Mouse (Mus musculus) myocyte (in vitro differentiated cells): ENCODE data around the gene Rps12-ps3. TPM values are rescaled to one million over a fixed set of nuclear protein-coding genes. Genes with fewer than 3 reads are reported as not detected.

Experiments used
- H3K27me3 ChIP-seq: one replicate; pipeline ENCODE4 v1.6.1; 2011; ENCODE audit not compliant: control insufficient read depth, insufficient read depth, insufficient read length
- H3K36me3 ChIP-seq: one replicate; pipeline ENCODE4 v1.6.1; 2011; ENCODE audit not compliant: control insufficient read depth, insufficient read depth
- H3K4me2 ChIP-seq: one replicate; pipeline ENCODE4 v1.6.1; 2011; ENCODE audit warnings: low read depth, control low read depth
- H3K4me3 ChIP-seq: one replicate; pipeline ENCODE4 v1.5.1; 2011; ENCODE audit warnings: mild to moderate bottlenecking, control low read depth, moderate library complexity
- H3K79me2 ChIP-seq: one replicate; pipeline ENCODE4 v1.6.1; 2011; ENCODE audit not compliant: control insufficient read depth, insufficient read depth
- H3ac ChIP-seq: one replicate; pipeline ENCODE4 v1.6.1; 2011; ENCODE audit not compliant: control insufficient read depth, insufficient read length
- CEBPB ChIP-seq: IDR thresholded peaks from 2 replicates; pipeline ENCODE4 v1.6.1; 2011; ENCODE audit warnings: mild to moderate bottlenecking, moderate library complexity; ENCODE audit not compliant: poor library complexity, insufficient read depth, severe bottlenecking
- E2F4 ChIP-seq: IDR thresholded peaks from one replicate; pipeline ENCODE4 v1.6.1; 2011; ENCODE audit warnings: mild to moderate bottlenecking, control low read depth, moderate library complexity; ENCODE audit not compliant: insufficient read depth
- MAX ChIP-seq: IDR thresholded peaks from one replicate; pipeline ENCODE4 v1.6.1; 2011; ENCODE audit warnings: low read depth, mild to moderate bottlenecking, control low read depth
- MYOD1 ChIP-seq, 3 experiments: IDR thresholded peaks; one replicate each; pipeline ENCODE4 v1.6.1; 2011; ENCODE audit warnings: control low read depth in 2 of 3, low read depth in 2 of 3, mild to moderate bottlenecking in 2 of 3, moderate library complexity in 1 of 3; ENCODE audit not compliant: insufficient read length in 2 of 3, control insufficient read depth in 1 of 3
- MYOG ChIP-seq, 3 experiments: IDR thresholded peaks; one replicate each; pipeline ENCODE4 v1.6.1; 2011; ENCODE audit warnings: control low read depth in 2 of 3, low read depth in 2 of 3, mild to moderate bottlenecking in 2 of 3; ENCODE audit not compliant: insufficient read length in 2 of 3, control insufficient read depth in 1 of 3, insufficient read depth in 1 of 3
- POLR2A ChIP-seq: IDR thresholded peaks from one replicate; pipeline ENCODE4 v1.6.1; 2011; ENCODE audit warnings: low read depth, mild to moderate bottlenecking, control low read depth, moderate library complexity; ENCODE audit not compliant: insufficient read length
- POLR2AphosphoS2 ChIP-seq: IDR thresholded peaks from one replicate; pipeline ENCODE4 v1.6.1; 2011; ENCODE audit warnings: low read depth, control low read depth; ENCODE audit not compliant: insufficient read length
- REST ChIP-seq: IDR thresholded peaks from one replicate; pipeline ENCODE4 v1.6.1; 2011; ENCODE audit warnings: mild to moderate bottlenecking, control low read depth, moderate library complexity; ENCODE audit not compliant: insufficient read depth, insufficient read length
- SRF ChIP-seq: IDR thresholded peaks from one replicate; pipeline ENCODE4 v1.6.1; 2011; ENCODE audit warnings: low read depth; ENCODE audit not compliant: control insufficient read depth, insufficient read length
- TCF12 ChIP-seq: IDR thresholded peaks from one replicate; pipeline ENCODE4 v1.6.1; 2011; ENCODE audit warnings: mild to moderate bottlenecking, control low read depth; ENCODE audit not compliant: poor library complexity, insufficient read depth, severe bottlenecking
- TCF3 ChIP-seq: IDR thresholded peaks from one replicate; pipeline ENCODE4 v1.6.1; 2011; ENCODE audit warnings: low read depth, control low read depth; ENCODE audit not compliant: insufficient read length
- USF1 ChIP-seq: IDR thresholded peaks from one replicate; pipeline ENCODE4 v1.6.1; 2011; ENCODE audit warnings: low read depth, mild to moderate bottlenecking, control low read depth, moderate library complexity
- polyA plus RNA-seq: library from polyadenylated mRNA; unstranded; fragments of >200 nt; fragmentation: generic; extraction: Trizol; gene quantifications from one replicate; pipeline ENCODE4 v1.2.1, GENCODE M21; 2012; ENCODE audit warnings: missing spikeins

Gene Rps12-ps3
- polyA plus RNA-seq, 1 experiment = 700 TPM

GRCm38 (mm10) chr19:59289042-59289441 lies 33.0 kb upstream of the Rps12-ps3 start:
- H3K27me3 ChIP-seq = no peaks in the 10 kb centered on the region
- H3K36me3 ChIP-seq = no peaks in the 10 kb centered on the region
- H3K4me2 ChIP-seq = no peak overlapping the region
- H3ac ChIP-seq = no peak overlapping the region
- TF ChIP-seq MYOD1 (IDR thresholded peaks at IDR 0.05; ENCODE audit: control insufficient read depth in 1 of 3, insufficient read length in 2 of 3, low read depth in 2 of 3) (no peak), SRF (no peak), POLR2A (no peak), REST (no peak), MYOG (IDR thresholded peaks at IDR 0.05; ENCODE audit: control insufficient read depth in 1 of 3, insufficient read depth in 1 of 3, insufficient read length in 2 of 3, low read depth in 2 of 3) (no peak), POLR2AphosphoS2 (no peak), MAX (no peak), TCF12 (no peak)
- no peak overlapping the region for H3K4me3 ChIP-seq
- no peaks in the 10 kb centered on the region for H3K79me2 ChIP-seq

DNA sequence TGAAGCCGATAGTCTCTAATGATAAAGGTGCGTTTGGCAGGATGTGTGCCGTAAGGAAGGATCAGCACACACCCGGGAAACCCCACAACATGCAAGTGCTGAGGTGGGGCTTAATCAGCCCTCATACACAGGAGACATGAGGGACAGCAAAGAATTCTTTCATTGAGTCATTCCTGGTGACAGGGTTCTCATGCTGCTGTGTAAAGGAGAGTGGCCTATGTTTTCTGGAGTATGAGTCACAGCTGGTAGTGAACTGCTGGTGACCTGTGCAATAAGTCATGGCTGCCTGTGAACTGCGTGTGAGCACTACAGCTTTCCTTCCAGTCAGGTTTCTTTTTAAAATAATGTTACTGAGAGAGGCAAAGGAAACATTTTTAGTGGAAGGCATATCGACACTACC lies 32.3 kb upstream of the Rps12-ps3 start:
- no peaks in the 10 kb centered on the region for H3K36me3 ChIP-seq
- H3K4me2 ChIP-seq = no peak overlapping the region
- no peaks in the 10 kb centered on the region for H3K79me2 ChIP-seq
- no peak overlapping the region for H3ac ChIP-seq
- no peak for TF ChIP-seq MYOG (IDR thresholded peaks at IDR 0.05; ENCODE audit: control insufficient read depth in 1 of 3, insufficient read depth in 1 of 3, insufficient read length in 2 of 3, low read depth in 2 of 3)
- TF ChIP-seq E2F4 = no peak
- no peak for TF ChIP-seq MAX
- TF ChIP-seq USF1 = no peak
- TF ChIP-seq MYOD1 (IDR thresholded peaks at IDR 0.05; ENCODE audit: control insufficient read depth in 1 of 3, insufficient read length in 2 of 3, low read depth in 2 of 3) = no peak
- TF ChIP-seq POLR2A = no peak
- TF ChIP-seq SRF = no peak
- no peak overlapping the region for H3K4me3 ChIP-seq
- H3K27me3 ChIP-seq = no peaks in the 10 kb centered on the region

GRCm38 (mm10) chr19:59292183-59292839 lies 29.8 kb upstream of the Rps12-ps3 start:
- H3K36me3 ChIP-seq = peaks cover 11% of the 10 kb centered on the region
- no peak overlapping the region for H3K4me2 ChIP-seq
- H3K27me3 ChIP-seq = no peaks in the 10 kb centered on the region
- H3K79me2 ChIP-seq = no peaks in the 10 kb centered on the region
- TF ChIP-seq POLR2AphosphoS2 = peak; percentile 38
- TF ChIP-seq TCF3 = no peak
- H3K4me3 ChIP-seq = no peak overlapping the region
- H3ac ChIP-seq = no peak overlapping the region

DNA sequence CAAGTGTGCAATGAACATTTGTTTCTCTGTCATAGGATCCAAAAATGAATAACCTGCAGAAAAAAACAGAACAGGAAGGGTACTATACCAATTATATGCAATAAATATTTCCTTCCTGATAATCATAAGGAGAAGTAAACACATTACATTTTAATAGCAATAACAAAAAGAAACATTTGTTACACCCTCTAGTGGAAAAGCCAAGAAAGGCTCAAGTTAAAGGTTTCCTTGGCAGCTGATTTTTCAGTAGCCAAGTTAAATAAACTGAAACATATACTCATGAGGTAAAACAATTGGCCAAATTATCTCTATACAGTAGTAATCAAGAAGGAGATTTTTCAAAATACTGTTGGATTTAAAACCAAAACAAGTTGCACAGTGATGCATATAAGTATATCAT lies 6.8 kb upstream of the Rps12-ps3 start:
- H3ac ChIP-seq = no peak overlapping the region
- H3K79me2 ChIP-seq = peaks cover 51% of the 10 kb centered on the region
- no peaks in the 10 kb centered on the region for H3K27me3 ChIP-seq
- TF ChIP-seq POLR2AphosphoS2 = no peak
- TF ChIP-seq CEBPB = no peak
- TF ChIP-seq POLR2A = no peak
- no peak for TF ChIP-seq SRF
- no peak for TF ChIP-seq USF1
- TF ChIP-seq TCF12 = no peak
- no peak for TF ChIP-seq E2F4
- no peak for TF ChIP-seq REST
- no peak for TF ChIP-seq MYOG (IDR thresholded peaks at IDR 0.05; ENCODE audit: control insufficient read depth in 1 of 3, insufficient read depth in 1 of 3, insufficient read length in 2 of 3, low read depth in 2 of 3)
- TF ChIP-seq MAX = no peak
- TF ChIP-seq TCF3 = no peak
- TF ChIP-seq MYOD1 (IDR thresholded peaks at IDR 0.05; ENCODE audit: control insufficient read depth in 1 of 3, insufficient read length in 2 of 3, low read depth in 2 of 3) = no peak
- no peak overlapping the region for H3K4me2 ChIP-seq
- no peak overlapping the region for H3K4me3 ChIP-seq
- no peaks in the 10 kb centered on the region for H3K36me3 ChIP-seq

GRCm38 (mm10) chr19:59316571-59316970 lies 5.5 kb upstream of the Rps12-ps3 start:
- Histone ChIP-seq H3ac (no peak overlapping the region), H3K79me2 (peaks cover 52% of the 10 kb centered on the region), H3K36me3 (no peaks in the 10 kb centered on the region), H3K27me3 (no peaks in the 10 kb centered on the region), H3K4me3 (no peak overlapping the region), H3K4me2 (no peak overlapping the region)
- TF ChIP-seq REST (no peak), E2F4 (no peak), MAX (no peak), TCF3 (no peak), CEBPB (no peak), POLR2A (no peak), POLR2AphosphoS2 (no peak), USF1 (no peak), MYOD1 (IDR thresholded peaks at IDR 0.05; ENCODE audit: control insufficient read depth in 1 of 3, insufficient read length in 2 of 3, low read depth in 2 of 3) (no peak), TCF12 (no peak), SRF (no peak), MYOG (IDR thresholded peaks at IDR 0.05; ENCODE audit: control insufficient read depth in 1 of 3, insufficient read depth in 1 of 3, insufficient read length in 2 of 3, low read depth in 2 of 3) (no peak)
